Mouse (Mus musculus) left cerebral cortex, adult 6 months (tissue): ENCODE data around the gene Dcpp2. TPM values are rescaled to one million over a fixed set of nuclear protein-coding genes. Genes with fewer than 3 reads are reported as not detected.

Experiments used
- long read RNA-seq, 2 experiments: library from polyadenylated mRNA; unstranded; transcript quantifications; one replicate each; pipeline ENCODE4 v2.0.0; 2019 to 2020
- polyA plus RNA-seq: library from polyadenylated mRNA; unstranded; fragments of <200 nt; fragmentation: Nextera tagmentation; gene quantifications from 2 replicates; pipeline ENCODE4 v1.2.3, GENCODE M21; 2021

Gene Dcpp2
- polyA plus RNA-seq: not detected in 2 replicates
- long read RNA-seq, experiment 1: 0 reads
- long read RNA-seq, experiment 2: 0 reads

GRCm38 (mm10) chr17:23880576-23880975 lies at the start of gene Dcpp2, which contains the start of gene Dcpp1:
Gene Dcpp2 (plus strand): TSS chr17:23880880.
Gene Dcpp1 (plus strand): TSS chr17:23880876.

DNA sequence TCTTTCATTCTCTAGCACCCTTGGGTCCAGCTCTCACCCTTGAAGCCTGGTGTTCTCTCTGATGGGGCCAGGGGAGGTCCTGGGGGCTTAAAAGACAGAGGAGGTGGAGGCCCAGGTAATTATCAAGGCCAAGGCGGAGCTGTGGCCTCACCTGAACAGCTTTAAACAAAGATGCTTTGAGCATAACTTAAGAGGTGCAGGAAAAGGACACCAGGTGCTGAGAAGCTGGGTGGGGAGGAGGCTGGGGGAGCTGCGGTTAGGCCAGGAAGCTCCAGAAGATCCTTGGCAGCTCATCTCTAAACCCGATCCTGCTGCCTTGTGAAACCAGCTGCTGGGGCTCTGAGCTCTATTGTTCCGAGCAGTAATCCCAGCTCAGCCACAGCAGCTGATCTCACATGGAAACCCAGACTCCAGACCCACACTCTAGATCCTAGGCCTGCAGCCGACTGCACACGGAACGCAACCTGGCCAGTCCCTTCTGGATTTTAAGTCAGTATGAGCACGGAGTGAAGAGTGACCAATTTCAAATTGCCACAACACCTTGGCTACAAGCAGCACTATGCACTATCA lies 44.6 kb upstream of the Dcpp2 start, which contains the start of gene Prss33:
Prss33 (minus strand) TSS at position 51 of the 570 bp plus-strand sequence.

DNA sequence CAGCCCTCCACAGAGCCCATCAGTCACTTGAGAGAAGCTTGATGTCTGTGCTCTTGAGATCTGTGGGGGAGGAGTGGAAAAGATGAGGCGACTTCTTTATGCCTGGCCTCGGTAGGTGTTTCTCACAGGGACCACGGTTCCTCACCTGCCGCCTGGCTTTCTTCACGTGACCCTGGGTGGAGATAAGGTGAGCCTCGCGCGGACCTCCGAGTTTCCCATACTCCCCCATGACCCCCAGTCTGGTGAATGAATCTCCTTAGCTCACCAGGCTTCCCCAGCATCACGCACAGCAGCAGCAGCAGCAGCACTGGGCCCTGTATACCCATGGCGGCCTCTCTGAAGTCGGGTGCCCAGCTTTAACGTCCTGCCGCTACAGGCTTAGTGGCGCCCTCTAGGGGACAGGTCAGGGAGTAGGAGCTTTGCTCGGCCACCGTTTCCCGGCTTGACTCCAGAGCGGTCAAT lies 36.8 kb upstream of the Dcpp2 start, which contains the start of the genes Prss32 and Prss41:
Prss32 (plus strand) TSS at position 44 of the 462 bp plus-strand sequence.
Prss41 (minus strand) TSS at position 361 of the 462 bp plus-strand sequence.

GRCm38 (mm10) chr17:23867756-23868155 lies 12.9 kb upstream of the Dcpp2 start, which contains the start of gene Prss21:
Gene Prss21 (plus strand): TSS chr17:23868056.

DNA sequence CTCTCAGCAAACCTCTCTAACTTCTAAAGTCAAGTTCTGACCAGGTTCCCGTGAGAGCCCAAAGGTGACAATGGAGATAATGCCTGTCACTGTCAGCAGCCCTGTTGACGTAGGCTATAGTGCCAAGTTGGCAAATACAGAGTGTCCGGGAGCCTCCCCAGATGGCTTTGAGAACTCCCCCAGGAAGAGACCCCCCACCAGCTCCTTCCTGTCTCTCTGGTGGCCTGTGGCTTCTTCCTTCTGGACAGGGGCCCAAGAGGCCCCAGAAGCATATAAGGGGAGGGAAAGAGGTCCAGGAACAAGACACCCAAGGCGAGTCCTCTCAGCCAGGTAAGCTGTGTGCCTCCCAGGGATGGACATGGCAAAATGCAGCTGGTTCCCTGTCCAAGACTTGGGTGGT lies 36.5 kb downstream of the Dcpp2 start, which contains the start of gene Dcpp3:
Dcpp3 (plus strand) TSS at position 301 of the 400 bp plus-strand sequence.

DNA sequence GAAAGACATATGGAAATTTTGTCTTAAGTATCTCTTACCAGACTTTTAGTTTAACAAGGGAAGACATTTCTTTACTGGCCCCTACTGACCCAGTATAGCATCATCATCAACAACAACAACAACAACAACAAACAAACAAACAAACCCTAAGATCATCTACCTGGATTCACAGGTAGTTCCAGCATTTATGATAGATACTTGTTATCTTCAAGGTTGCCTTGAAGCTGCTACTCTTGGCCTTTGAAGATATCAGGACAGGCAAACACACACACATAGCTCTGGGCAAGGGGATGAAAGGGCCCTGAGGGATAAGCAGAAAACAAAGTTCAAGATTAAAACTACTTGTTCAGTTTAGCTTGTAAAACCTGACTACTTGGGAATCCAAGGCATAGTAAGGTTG lies 60.7 kb downstream of the Dcpp2 start, which contains the start of gene Sbp:
Sbp (plus strand) TSS at position 301 of the 400 bp plus-strand sequence.

Other genes with a start within 250 kb of the Dcpp2 start
- gene Mmp25, start 235.6 kb upstream of the Dcpp2 start, polyA plus RNA-seq: 0.03 and 0.06 TPM in 2 replicates
- gene Bicdl2, start 220.4 kb upstream of the Dcpp2 start, polyA plus RNA-seq: not detected in 2 replicates
- 212 and 288 TPM in 2 replicates for gene Hcfc1r1, start 207.3 kb upstream of the Dcpp2 start, polyA plus RNA-seq
- gene Thoc6, start 207.0 kb upstream of the Dcpp2 start, polyA plus RNA-seq: 6.0 and 8.1 TPM in 2 replicates
- gene Tnfrsf12a, start 203.4 kb upstream of the Dcpp2 start, polyA plus RNA-seq: 8.0 and 11.9 TPM in 2 replicates
- not detected in 2 replicates for gene Cldn6, start 201.6 kb upstream of the Dcpp2 start, polyA plus RNA-seq
- not detected in 2 replicates for gene Cldn9, start 196.9 kb upstream of the Dcpp2 start, polyA plus RNA-seq
- not detected in 2 replicates for gene 1520401A03Rik, start 158.1 kb upstream of the Dcpp2 start, polyA plus RNA-seq
- 1.8 and 4.4 TPM in 2 replicates for gene Pkmyt1, start 154.5 kb upstream of the Dcpp2 start, polyA plus RNA-seq
- 121 and 122 TPM in 2 replicates for gene Paqr4, start 140.0 kb upstream of the Dcpp2 start, polyA plus RNA-seq
- 1.5 and 2.2 TPM in 2 replicates for gene Kremen2, start 135.0 kb upstream of the Dcpp2 start, polyA plus RNA-seq
- 294 and 331 TPM in 2 replicates for gene Flywch1, start 109.3 kb upstream of the Dcpp2 start, polyA plus RNA-seq
- gene Flywch2, start 94.8 kb upstream of the Dcpp2 start, polyA plus RNA-seq: 28.8 and 29.4 TPM in 2 replicates
- 120 and 290 TPM in 2 replicates for gene Srrm2, start 90.3 kb upstream of the Dcpp2 start, polyA plus RNA-seq
- gene Elob, start 51.7 kb upstream of the Dcpp2 start, polyA plus RNA-seq: 1,419 and 1,447 TPM in 2 replicates
- not detected in 2 replicates for gene Prss33, start 44.8 kb upstream of the Dcpp2 start, polyA plus RNA-seq
- not detected in 2 replicates for gene Prss32, start 37.0 kb upstream of the Dcpp2 start, polyA plus RNA-seq
- 0.11 and 0.18 TPM in 2 replicates for gene Prss41, start 36.7 kb upstream of the Dcpp2 start, polyA plus RNA-seq
- gene Prss21, start 12.8 kb upstream of the Dcpp2 start, polyA plus RNA-seq: not detected in 2 replicates
- not detected in 2 replicates for gene Dcpp1, start within 50 bp of the Dcpp2 start, polyA plus RNA-seq
- not detected in 2 replicates for gene Dcpp3, start 36.6 kb downstream of the Dcpp2 start, polyA plus RNA-seq
- gene Sbp, start 60.8 kb downstream of the Dcpp2 start, polyA plus RNA-seq: not detected in 2 replicates
- gene Sbpl, start 74.4 kb downstream of the Dcpp2 start, polyA plus RNA-seq: not detected in 2 replicates
- 0.21 and 0.48 TPM in 2 replicates for gene Prss30, start 99.7 kb downstream of the Dcpp2 start, polyA plus RNA-seq
- gene Prss22, start 117.2 kb downstream of the Dcpp2 start, polyA plus RNA-seq: 3.7 and 5.0 TPM in 2 replicates
- gene Prss27, start 157.3 kb downstream of the Dcpp2 start, polyA plus RNA-seq: not detected in 2 replicates
- 22.2 and 27.3 TPM in 2 replicates for gene Kctd5, start 192.6 kb downstream of the Dcpp2 start, polyA plus RNA-seq